Mouse (Mus musculus): ENCODE data around the gene Atf1. TPM values are rescaled to one million over a fixed set of nuclear protein-coding genes. Genes with fewer than 3 reads are reported as not detected.
"Not testable (repeated sequence)": the region's sequence is repeated elsewhere in the genome, so short reads cannot be mapped to it uniquely, and the experiment has no call there.

Atf1 gene
- polyA plus RNA-seq, 1 experiment from 2014 or later: 34.3 TPM

GRCm38 (mm10) chr15:100270609-100271008 is 43.0 kb downstream of the Atf1 start:
- not testable (repeated sequence) for H3K9me3 ChIP-seq; H3K4me3 ChIP-seq (replicated peaks); H3K27ac ChIP-seq; H3K27me3 ChIP-seq; H3K4me2 ChIP-seq; H3K36me3 ChIP-seq (replicated peaks); ATAC-seq (ENCODE audit: low FRiP score); H3K9ac ChIP-seq; H3K4me1 ChIP-seq
- 17% methylated on average over 7 of the region's 7 CpGs for WGBS

GRCm38 (mm10) chr15:100271411-100271810 is 43.8 kb downstream of the Atf1 start:
- no peak overlapping the region for H3K4me3 ChIP-seq (replicated peaks)
- WGBS: 58% methylated on average over 14 of the region's 14 CpGs
- peaks cover 9% of the 10 kb centered on the region; the same call in 1 of the 2 replicates for H3K27me3 ChIP-seq
- no peak for ATAC-seq (ENCODE audit: low FRiP score)
- H3K9ac ChIP-seq: no peak overlapping the region
- no peaks in the 10 kb centered on the region for H3K36me3 ChIP-seq (replicated peaks)
- no peak overlapping the region for H3K27ac ChIP-seq
- H3K4me2 ChIP-seq: no peak overlapping the region
- H3K4me1 ChIP-seq: no peaks in the 10 kb centered on the region
- H3K9me3 ChIP-seq: 0 out of 2 replicates have a peak, but pooled peaks cover 3% of the 10 kb centered on the region

DNA sequence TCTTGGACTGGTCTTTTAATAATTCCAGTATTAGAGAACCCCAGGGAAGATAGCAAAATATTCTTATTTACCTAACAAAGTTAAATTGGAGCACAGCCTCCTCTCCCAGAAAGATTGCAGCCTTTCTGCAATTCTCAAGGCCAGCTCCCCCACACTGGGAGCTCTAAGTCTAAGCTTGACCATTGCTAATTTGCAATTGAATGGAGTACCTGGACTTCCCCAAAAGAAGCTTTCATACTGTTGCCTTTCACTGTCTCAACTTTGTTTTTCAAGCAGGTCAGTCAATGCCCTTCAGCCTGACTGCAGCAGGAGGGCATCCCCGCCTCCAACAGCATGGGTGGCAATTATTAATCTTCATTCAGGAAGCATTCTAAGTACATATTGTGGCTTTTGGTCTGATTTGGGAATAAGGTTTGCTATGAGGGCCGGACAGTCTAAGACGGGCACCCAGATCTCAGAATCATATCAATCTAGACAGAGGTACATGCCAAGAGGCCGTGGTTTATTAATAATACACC is 46.2 kb downstream of the Atf1 start:
- H3K4me2 ChIP-seq; H3K27ac ChIP-seq; H3K36me3 ChIP-seq (replicated peaks); H3K27me3 ChIP-seq; ATAC-seq (ENCODE audit: low FRiP score); H3K9me3 ChIP-seq; H3K9ac ChIP-seq; H3K4me3 ChIP-seq (replicated peaks); H3K4me1 ChIP-seq: not testable (repeated sequence)
- WGBS: 82% methylated on average over 4 of the region's 4 CpGs

- Histone ChIP-seq H3K4me1 (no peaks in the 10 kb centered on the region), H3K4me3 (replicated peaks) (no peak overlapping the region), H3K9ac (no peak overlapping the region), H3K4me2 (no peak overlapping the region), H3K27ac (no peak overlapping the region), H3K27me3 (peaks cover 3% of the 10 kb centered on the region; the same call in 1 of the 2 replicates), H3K9me3 (0 out of 2 replicates have a peak, but pooled peaks cover 3% of the 10 kb centered on the region), H3K36me3 (replicated peaks) (no peaks in the 10 kb centered on the region)
- ATAC-seq (ENCODE audit: low FRiP score): no peak
- WGBS: 88% methylated on average over 7 of the region's 7 CpGs
These were observed 47.4 kb downstream of the Atf1 start for GRCm38 (mm10) chr15:100274790-100275559.

DNA sequence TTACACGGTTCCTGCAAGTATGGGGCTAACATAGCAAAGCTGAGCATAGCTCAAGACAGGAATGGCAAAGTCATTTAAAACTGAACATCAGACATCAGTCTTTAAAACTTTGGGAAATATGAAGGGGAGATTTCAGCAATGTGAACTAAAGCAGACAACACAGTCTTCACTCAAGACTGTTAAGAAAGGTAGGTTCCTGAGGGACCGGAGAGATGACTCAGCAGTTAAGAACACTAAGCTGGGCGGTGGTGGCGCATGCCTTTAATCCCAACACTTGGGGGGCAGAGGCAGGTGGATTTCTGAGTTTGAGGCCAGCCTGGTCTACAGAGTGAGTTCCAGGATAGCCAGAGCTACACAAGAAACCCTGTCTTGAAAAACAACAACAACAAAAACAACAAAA is 48.8 kb downstream of the Atf1 start:
- no peaks in the 10 kb centered on the region for H3K36me3 ChIP-seq (replicated peaks)
- 0 out of 2 replicates have a peak, but pooled peaks cover 1% of the 10 kb centered on the region for H3K9me3 ChIP-seq
- no peak overlapping the region for H3K4me3 ChIP-seq (replicated peaks)
- H3K27ac ChIP-seq: no peak overlapping the region
- H3K4me1 ChIP-seq: no peaks in the 10 kb centered on the region
- WGBS: 95% methylated on average over 4 of the region's 4 CpGs
- H3K27me3 ChIP-seq: peaks cover 2% of the 10 kb centered on the region; the same call in 1 of the 2 replicates
- H3K9ac ChIP-seq: no peak overlapping the region
- no peak for ATAC-seq (ENCODE audit: low FRiP score)
- H3K4me2 ChIP-seq: no peak overlapping the region

- Histone ChIP-seq H3K27me3 (no peaks in the 10 kb centered on the region), H3K4me2 (no peak overlapping the region), H3K9me3 (no peaks in the 10 kb centered on the region), H3K4me1 (no peaks in the 10 kb centered on the region), H3K27ac (no peak overlapping the region), H3K9ac (no peak overlapping the region), H3K36me3 (replicated peaks) (no peaks in the 10 kb centered on the region), H3K4me3 (replicated peaks) (no peak overlapping the region)
- 92% methylated on average over 3 of the region's 3 CpGs for WGBS
- ATAC-seq (ENCODE audit: low FRiP score): no peak
These were observed 50.0 kb downstream of the Atf1 start for GRCm38 (mm10) chr15:100277586-100277985.

- no peak within 1 kb of the TSS for H3K9ac ChIP-seq
- no peaks in the 10 kb centered on the region for H3K27me3 ChIP-seq
- no peak within 1 kb of the TSS for H3K4me3 ChIP-seq (replicated peaks)
- H3K4me1 ChIP-seq: no peaks in the 10 kb centered on the region
- no peak for ATAC-seq (ENCODE audit: low FRiP score)
- WGBS: 95% methylated on average over 20 of the region's 20 CpGs
- H3K9me3 ChIP-seq: no peaks in the 10 kb centered on the region
- H3K27ac ChIP-seq: no peak within 1 kb of the TSS
- no peak within 1 kb of the TSS for H3K4me2 ChIP-seq
- no peaks in the 10 kb centered on the region for H3K36me3 ChIP-seq (replicated peaks)
These were observed 53.0 kb downstream of the Atf1 start, which contains the start of gene Tmprss12 for GRCm38 (mm10) chr15:100280626-100281025. Gene Tmprss12, plus strand, starts transcription at chr15:100280837.

DNA sequence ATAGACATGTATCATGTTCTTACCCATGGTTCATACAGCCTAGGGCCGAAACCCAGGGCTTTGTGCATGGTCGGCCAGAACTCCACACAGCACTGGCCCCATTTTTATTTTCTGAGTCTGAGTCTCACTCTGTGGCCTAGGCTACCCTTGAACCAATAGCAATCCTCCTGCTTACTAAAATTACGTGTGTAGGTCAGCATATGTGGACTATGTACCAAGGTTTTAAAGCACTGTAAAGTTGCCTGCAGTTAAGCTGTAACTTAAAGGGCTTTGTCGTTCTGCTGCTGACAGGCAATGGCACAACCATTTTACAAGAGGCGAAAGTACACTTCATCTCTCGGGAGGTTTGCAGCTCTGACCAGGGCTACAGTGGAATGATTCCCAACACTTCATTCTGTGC is 61.4 kb downstream of the Atf1 start:
- Histone ChIP-seq H3K27me3 (no peaks in the 10 kb centered on the region), H3K9ac (no peak overlapping the region), H3K4me2 (no peak overlapping the region), H3K4me1 (no peaks in the 10 kb centered on the region), H3K27ac (no peak overlapping the region), H3K4me3 (replicated peaks) (no peak overlapping the region), H3K36me3 (replicated peaks) (no peaks in the 10 kb centered on the region), H3K9me3 (no peaks in the 10 kb centered on the region)
- WGBS: 95% methylated on average over 6 of the region's 6 CpGs
- ATAC-seq (ENCODE audit: low FRiP score): no peak

DNA sequence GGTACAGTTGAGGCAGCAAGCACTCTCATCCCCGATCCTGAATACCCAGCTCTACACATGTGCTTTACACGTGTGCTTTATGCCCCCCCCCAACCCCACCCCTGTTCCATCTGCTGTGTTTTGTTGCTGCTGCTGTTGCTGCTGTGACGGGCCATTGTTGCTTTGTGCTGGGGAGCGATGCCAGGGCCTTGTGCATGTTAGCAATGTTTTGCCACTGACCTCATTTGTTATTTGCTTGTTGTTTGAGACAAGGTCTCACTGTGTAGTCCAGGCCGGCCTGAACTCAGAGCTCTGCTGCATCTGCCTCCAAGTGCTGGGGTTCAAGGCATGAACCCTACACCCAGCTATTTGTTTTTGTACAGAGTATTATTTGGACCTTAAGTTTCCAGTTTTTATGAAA is 63.2 kb downstream of the Atf1 start:
- Histone ChIP-seq H3K9ac (no peak overlapping the region), H3K9me3 (no peaks in the 10 kb centered on the region), H3K4me1 (no peaks in the 10 kb centered on the region), H3K4me3 (replicated peaks) (no peak overlapping the region), H3K27ac (no peak overlapping the region), H3K4me2 (no peak overlapping the region), H3K27me3 (no peaks in the 10 kb centered on the region), H3K36me3 (replicated peaks) (no peaks in the 10 kb centered on the region)
- no peak for ATAC-seq (ENCODE audit: low FRiP score)
- WGBS: 75% methylated on average over 5 of the region's 5 CpGs

- no peaks in the 10 kb centered on the region for H3K9me3 ChIP-seq
- H3K36me3 ChIP-seq (replicated peaks): no peaks in the 10 kb centered on the region
- H3K27ac ChIP-seq: no peak overlapping the region
- H3K4me2 ChIP-seq: no peak overlapping the region
- no peaks in the 10 kb centered on the region for H3K27me3 ChIP-seq
- ATAC-seq (ENCODE audit: low FRiP score): no peak
- no peaks in the 10 kb centered on the region for H3K4me1 ChIP-seq
- 78% methylated on average over 7 of the region's 7 CpGs for WGBS
- no peak overlapping the region for H3K4me3 ChIP-seq (replicated peaks)
- H3K9ac ChIP-seq: no peak overlapping the region
These were observed 64.7 kb downstream of the Atf1 start for GRCm38 (mm10) chr15:100292326-100292725.

GRCm38 (mm10) chr15:100297856-100298255 is 70.2 kb downstream of the Atf1 start:
- no peak overlapping the region for H3K4me2 ChIP-seq
- no peak overlapping the region for H3K9ac ChIP-seq
- H3K4me3 ChIP-seq (replicated peaks): no peak overlapping the region
- H3K27ac ChIP-seq: no peak overlapping the region
- 89% methylated on average over 5 of the region's 5 CpGs for WGBS
- H3K4me1 ChIP-seq: no peaks in the 10 kb centered on the region
- ATAC-seq (ENCODE audit: low FRiP score): no peak
- H3K27me3 ChIP-seq: no peaks in the 10 kb centered on the region
- H3K9me3 ChIP-seq: no peaks in the 10 kb centered on the region
- no peaks in the 10 kb centered on the region for H3K36me3 ChIP-seq (replicated peaks)

- no peaks in the 10 kb centered on the region for H3K36me3 ChIP-seq (replicated peaks)
- H3K27me3 ChIP-seq: no peaks in the 10 kb centered on the region
- ATAC-seq (ENCODE audit: low FRiP score): no peak
- no peak overlapping the region for H3K27ac ChIP-seq
- no peaks in the 10 kb centered on the region for H3K9me3 ChIP-seq
- WGBS: 87% methylated on average over 6 of the region's 6 CpGs
- peaks cover 11% of the 10 kb centered on the region; the same call in 1 of the 2 replicates for H3K4me1 ChIP-seq
- no peak overlapping the region for H3K9ac ChIP-seq
- H3K4me3 ChIP-seq (replicated peaks): no peak overlapping the region
- H3K4me2 ChIP-seq: no peak overlapping the region
These were observed 72.9 kb downstream of the Atf1 start for GRCm38 (mm10) chr15:100300499-100300898.

DNA sequence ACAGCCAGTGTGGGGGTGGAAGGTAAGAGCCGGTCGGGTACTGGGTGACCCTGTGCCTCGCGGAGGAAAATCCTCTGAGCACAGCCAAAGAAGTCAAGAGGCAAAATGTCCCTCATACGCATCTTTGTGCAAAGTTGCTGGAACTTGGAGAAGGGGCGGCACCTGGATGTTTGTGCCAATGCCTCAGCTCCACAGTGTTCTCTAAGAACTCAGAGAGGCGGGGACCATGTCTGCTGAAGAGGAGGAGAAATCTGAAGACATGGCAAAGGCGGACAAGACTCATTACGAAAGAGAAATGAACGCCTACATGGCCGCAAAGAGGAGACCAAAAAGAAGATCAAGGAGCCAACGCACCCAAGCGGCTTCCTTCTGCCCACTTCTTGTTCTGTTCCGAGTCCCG is 73.9 kb downstream of the Atf1 start:
- WGBS: 72% methylated on average over 15 of the region's 15 CpGs
- Histone ChIP-seq H3K27me3 (no peaks in the 10 kb centered on the region), H3K4me1 (peaks cover 15% of the 10 kb centered on the region; the same call in 1 of the 2 replicates), H3K9me3 (no peaks in the 10 kb centered on the region), H3K9ac (no peak overlapping the region), H3K4me3 (replicated peaks) (no peak overlapping the region), H3K4me2 (no peak overlapping the region), H3K27ac (no peak overlapping the region), H3K36me3 (replicated peaks) (no peaks in the 10 kb centered on the region)
- no peak for ATAC-seq (ENCODE audit: low FRiP score)
